Mouse (Mus musculus) liver, adult (tissue): ENCODE measurements around the gene Gpr83.

Experiments
- GATA4 ChIP-seq: IDR thresholded peaks from 2 replicates; pipeline ENCODE4 v1.6.1; 2014; ENCODE audit warnings: mild to moderate bottlenecking, low read length; ENCODE audit not compliant: insufficient replicate concordance

Gene Gpr83

GRCm38 (mm10) chr9:14918825-14919668, 59.0 kb downstream of the Gpr83 start:
- TF ChIP-seq GATA4 = no peak
